Mouse (Mus musculus) kidney, embryonic 16.5 days (tissue): ENCODE measurements around the gene Bud31. TPM values are rescaled to one million over a fixed set of nuclear protein-coding genes. Genes with fewer than 3 reads are reported as not detected.
"Not testable (repeated sequence)": the region's sequence is repeated elsewhere in the genome, so short reads cannot be mapped to it uniquely, and the experiment has no call there.

Source experiments
- ATAC-seq: fragments of 200-750 bp; cut with Nextera tagmentation; 2 replicates; pipeline ENCODE4 v1.8.0; 2017; ENCODE audit warnings: moderate TSS enrichment; ENCODE audit not compliant: low FRiP score, low TSS enrichment
- H3K27ac ChIP-seq: fragments of 300-500 bp; sonication (generic); 2 replicates; pipeline ENCODE4 v1.5.1; 2014; ENCODE audit warnings: low read length
- H3K27me3 ChIP-seq: fragments of 300-500 bp; sonication (generic); 2 replicates; pipeline ENCODE4 v1.6.1; 2014; ENCODE audit warnings: low read length, control low read depth, mixed read lengths; ENCODE audit not compliant: insufficient read depth
- H3K36me3 ChIP-seq: fragments of 300-500 bp; sonication (generic); 2 replicates; pipeline ENCODE4 v1.6.1; 2014; ENCODE audit warnings: low read length, control low read depth, mixed read lengths; ENCODE audit not compliant: insufficient read depth
- H3K4me1 ChIP-seq: fragments of 300-500 bp; sonication (generic); 2 replicates; pipeline ENCODE4 v1.6.1; 2014; ENCODE audit warnings: low read length, control low read depth, mixed read lengths; ENCODE audit not compliant: insufficient read depth
- H3K4me2 ChIP-seq: fragments of 300-500 bp; sonication (generic); replicated peaks from 2 replicates; pipeline ENCODE4 v1.6.1; 2014; ENCODE audit warnings: low read depth, low read length
- H3K4me3 ChIP-seq: fragments of 300-500 bp; sonication (generic); 2 replicates; pipeline ENCODE4 v1.5.1; 2014; ENCODE audit warnings: mild to moderate bottlenecking, low read length
- H3K9ac ChIP-seq: fragments of 300-500 bp; sonication (generic); replicated peaks from 2 replicates; pipeline ENCODE4 v1.6.1; 2014; ENCODE audit warnings: low read length
- H3K9me3 ChIP-seq: fragments of 300-500 bp; sonication (generic); 2 replicates; pipeline ENCODE4 v1.6.1; 2016; ENCODE audit warnings: low read length, control low read depth
- WGBS: fragments of 180-500 bp; shearing (Covaris S2); extraction: QIAGEN DNeasy Blood & Tissue Kit; methylation state at CpG from one replicate; pipeline ENCODE4 v1.1.7; 2014; 5-methylcytosine and 5-hydroxymethylcytosine counted together
- polyA plus RNA-seq: library from polyadenylated mRNA; unstranded; fragments of >200 nt; fragmentation: Nextera tagmentation; extraction: Ambion mirVana; gene quantifications from 2 replicates; pipeline ENCODE4 v1.2.1, GENCODE M21; 2015

Gene Bud31
- polyA plus RNA-seq, 1 experiment from 2014 or later = 186 TPM

GRCm38 (mm10) chr5:145120921-145121320 is 19.2 kb upstream of the Bud31 start:
- no peaks in the 10 kb centered on the region for H3K27me3 ChIP-seq
- H3K27ac ChIP-seq = no peak overlapping the region
- H3K9ac ChIP-seq = no peak overlapping the region
- H3K36me3 ChIP-seq = peaks cover 29% of the 10 kb centered on the region
- WGBS = 25% methylated on average over 7 of the region's 7 CpGs
- H3K9me3 ChIP-seq = no peaks in the 10 kb centered on the region
- H3K4me1 ChIP-seq = peaks cover 29% of the 10 kb centered on the region
- H3K4me3 ChIP-seq = no peak overlapping the region
- ATAC-seq = no peak
- H3K4me2 ChIP-seq = no peak overlapping the region

GRCm38 (mm10) chr5:145123396-145123795 is 16.8 kb upstream of the Bud31 start:
- Histone ChIP-seq H3K9me3 (no peaks in the 10 kb centered on the region), H3K4me1 (peaks cover 8% of the 10 kb centered on the region), H3K27ac (no peak overlapping the region), H3K4me3 (no peak overlapping the region), H3K9ac (no peak overlapping the region), H3K27me3 (no peaks in the 10 kb centered on the region), H3K36me3 (peaks cover 45% of the 10 kb centered on the region), H3K4me2 (no peak overlapping the region)
- WGBS = 91% methylated on average over 19 of the region's 19 CpGs
- no peak for ATAC-seq

- no peaks in the 10 kb centered on the region for H3K27me3 ChIP-seq
- no peak overlapping the region for H3K9ac ChIP-seq
- H3K9me3 ChIP-seq = no peaks in the 10 kb centered on the region
- H3K4me3 ChIP-seq = no peak overlapping the region
- ATAC-seq = no peak
- 94% methylated on average over 9 of the region's 9 CpGs for WGBS
- H3K4me1 ChIP-seq = no peaks in the 10 kb centered on the region
- H3K4me2 ChIP-seq = no peak overlapping the region
- H3K36me3 ChIP-seq = peaks cover 72% of the 10 kb centered on the region
- H3K27ac ChIP-seq = no peak overlapping the region
Observed at GRCm38 (mm10) chr5:145126580-145126979, 13.6 kb upstream of the Bud31 start.

- Histone ChIP-seq H3K27ac (no peak overlapping the region), H3K4me2 (no peak overlapping the region), H3K4me3 (no peak overlapping the region), H3K36me3 (peaks cover 82% of the 10 kb centered on the region), H3K9ac (no peak overlapping the region), H3K4me1 (no peaks in the 10 kb centered on the region), H3K27me3 (no peaks in the 10 kb centered on the region), H3K9me3 (no peaks in the 10 kb centered on the region)
- ATAC-seq = no peak
- WGBS = 97% methylated on average over 4 of the region's 4 CpGs
Observed at GRCm38 (mm10) chr5:145129124-145129523, 11.0 kb upstream of the Bud31 start.

GRCm38 (mm10) chr5:145129773-145130172 is 10.4 kb upstream of the Bud31 start:
- not testable (repeated sequence) for H3K27me3 ChIP-seq, H3K4me3 ChIP-seq, H3K4me2 ChIP-seq, H3K4me1 ChIP-seq, H3K9ac ChIP-seq, ATAC-seq, H3K9me3 ChIP-seq, H3K27ac ChIP-seq
- H3K36me3 ChIP-seq = peaks cover 84% of the 10 kb centered on the region
- WGBS = 76% methylated on average over 4 of the region's 6 CpGs

- Histone ChIP-seq H3K9ac (no peak overlapping the region), H3K4me1 (no peaks in the 10 kb centered on the region), H3K4me3 (no peak overlapping the region), H3K36me3 (peaks cover 85% of the 10 kb centered on the region), H3K4me2 (no peak overlapping the region), H3K27me3 (no peaks in the 10 kb centered on the region), H3K9me3 (no peaks in the 10 kb centered on the region), H3K27ac (no peak overlapping the region)
- ATAC-seq = no peak
- 83% methylated on average over 11 of the region's 11 CpGs for WGBS
Observed at GRCm38 (mm10) chr5:145130191-145130590, 10.0 kb upstream of the Bud31 start.

GRCm38 (mm10) chr5:145130995-145131394 is 9.2 kb upstream of the Bud31 start:
- Histone ChIP-seq H3K27me3 (no peaks in the 10 kb centered on the region), H3K4me1 (no peaks in the 10 kb centered on the region), H3K4me2 (no peak overlapping the region), H3K36me3 (peaks cover 83% of the 10 kb centered on the region), H3K9me3 (no peaks in the 10 kb centered on the region), H3K4me3 (no peak overlapping the region), H3K9ac (no peak overlapping the region), H3K27ac (no peak overlapping the region)
- WGBS = 92% methylated on average over 3 of the region's 3 CpGs
- ATAC-seq = no peak

- not testable (repeated sequence) for H3K4me1 ChIP-seq, H3K4me3 ChIP-seq, H3K9ac ChIP-seq, H3K27ac ChIP-seq, H3K27me3 ChIP-seq, H3K9me3 ChIP-seq, H3K4me2 ChIP-seq, ATAC-seq
- H3K36me3 ChIP-seq = peaks cover 78% of the 10 kb centered on the region
- 88% methylated on average over 6 of the region's 6 CpGs for WGBS
Observed at GRCm38 (mm10) chr5:145133275-145133674, 6.9 kb upstream of the Bud31 start.

- Histone ChIP-seq H3K27ac (peak overlapping the region; percentile 69; the same call in 1 of the 2 replicates), H3K9me3 (no peaks in the 10 kb centered on the region), H3K4me1 (peaks cover 21% of the 10 kb centered on the region), H3K9ac (peak overlapping the region; percentile 92), H3K4me3 (peak overlapping the region; percentile 92), H3K36me3 (peaks cover 51% of the 10 kb centered on the region), H3K4me2 (peak overlapping the region; percentile 88), H3K27me3 (no peaks in the 10 kb centered on the region)
- no peak for ATAC-seq
- 6% methylated on average over 6 of the region's 6 CpGs for WGBS
Observed at GRCm38 (mm10) chr5:145138836-145139235, 1.3 kb upstream of the Bud31 start.

GRCm38 (mm10) chr5:145140611-145141010 is 449 bp downstream of the Bud31 start:
- Histone ChIP-seq H3K9me3 (no peaks in the 10 kb centered on the region), H3K36me3 (peaks cover 50% of the 10 kb centered on the region), H3K27me3 (no peaks in the 10 kb centered on the region), H3K4me3 (peak overlapping the region; percentile 92), H3K9ac (peak overlapping the region; percentile 92), H3K27ac (peak overlapping the region; percentile 91), H3K4me1 (peaks cover 21% of the 10 kb centered on the region), H3K4me2 (peak overlapping the region; percentile 88)
- no peak for ATAC-seq
- WGBS = under 1% methylated on average over 18 of the region's 18 CpGs
